Mouse (Mus musculus): Measurements from ENCODE around the gene Igfbpl1.

Gene Igfbpl1

DNA sequence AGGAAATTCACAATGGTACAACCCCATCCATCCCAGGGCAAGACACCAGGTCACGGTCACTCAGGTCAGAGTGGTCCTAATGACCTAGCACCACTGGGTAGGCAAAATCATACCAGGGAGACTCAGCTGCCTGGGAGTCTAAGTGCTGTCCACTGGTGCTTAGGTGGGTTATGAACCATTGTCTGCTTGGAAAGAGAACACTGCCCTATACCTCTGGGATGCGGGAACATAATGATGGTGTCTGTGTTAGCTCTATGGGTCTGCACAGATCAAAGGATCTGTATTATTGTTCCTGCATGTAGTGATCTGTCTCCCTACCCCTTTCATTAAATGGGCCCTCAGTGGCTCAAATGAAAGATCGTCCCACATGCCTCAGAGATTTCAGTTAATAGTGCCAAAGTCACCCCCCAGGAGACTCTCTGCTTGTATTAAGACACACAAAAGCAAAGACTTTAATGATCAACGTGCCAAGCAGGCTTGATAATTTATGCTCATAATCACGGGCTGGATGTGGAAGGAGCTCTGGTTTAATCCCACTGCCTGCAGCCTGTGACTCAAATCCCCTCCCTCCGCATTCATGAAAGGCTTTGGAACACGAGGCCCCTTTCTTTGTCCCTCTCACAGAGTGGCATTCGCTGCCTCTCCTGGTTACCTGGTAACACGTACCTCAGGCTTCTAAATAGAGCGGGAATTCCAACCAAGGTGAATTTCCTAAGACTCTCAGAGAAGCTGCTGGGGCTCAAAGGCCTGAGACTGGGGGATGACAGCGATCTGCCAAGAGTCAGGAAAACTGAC lies 3.7 kb downstream of the Igfbpl1 start:
- DNase-seq (ENCODE audit: low spot score), result peak; percentile 66

DNA sequence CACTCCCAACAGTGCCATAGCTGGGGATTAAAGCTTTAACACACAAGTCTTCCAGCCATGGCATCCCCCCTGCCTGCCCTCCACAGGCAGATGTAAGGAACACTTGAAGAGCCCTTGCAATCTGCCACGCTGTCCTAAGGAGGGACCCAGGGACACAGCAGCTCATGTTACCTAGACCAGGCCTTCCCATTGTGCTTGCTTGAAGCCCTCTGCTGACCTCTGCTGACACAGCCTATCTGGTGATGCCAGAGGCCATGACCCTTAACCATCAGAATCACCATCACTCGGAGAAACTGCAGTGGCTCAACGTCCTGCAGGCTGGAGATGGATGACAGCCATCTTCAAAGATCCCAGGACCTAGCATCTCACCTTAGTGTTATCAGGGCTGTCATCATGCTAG lies 4.7 kb downstream of the Igfbpl1 start:
- DNase-seq (ENCODE audit: low spot score), result peak; percentile 68

DNA sequence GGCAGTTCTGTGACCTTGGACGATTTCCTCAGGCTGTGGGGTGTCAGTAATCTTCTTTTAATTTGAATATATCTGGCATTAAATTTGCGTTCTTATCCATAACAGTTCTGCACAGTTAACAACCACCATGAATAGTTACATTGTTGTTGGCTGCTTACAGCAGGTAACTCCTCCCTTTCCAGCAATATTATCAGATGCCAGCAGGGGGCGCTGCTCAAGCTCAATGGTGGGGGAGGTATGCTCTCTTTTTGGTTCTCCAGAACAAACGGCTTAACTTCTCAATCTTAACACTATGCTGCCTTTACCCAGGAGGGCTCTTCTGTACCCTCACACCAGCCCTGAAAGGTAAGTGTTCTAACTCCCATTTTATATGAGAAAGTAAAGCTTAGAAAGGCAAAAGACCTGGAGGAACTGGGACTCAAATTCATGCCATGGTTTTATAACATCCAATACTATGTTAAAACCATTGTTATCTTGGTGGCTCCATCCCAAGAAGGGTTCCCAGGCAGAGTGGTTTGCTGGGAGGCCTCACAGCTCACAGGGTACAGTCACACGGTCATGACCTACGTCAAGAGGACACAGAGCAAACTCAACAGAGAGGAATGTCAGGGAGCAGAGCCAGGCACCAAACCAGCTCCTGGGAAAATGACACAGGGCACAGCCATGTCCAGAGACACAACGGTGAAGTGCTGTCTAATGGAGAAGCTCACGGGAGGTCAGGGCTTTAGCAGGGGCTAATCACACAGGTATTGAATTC lies 6.5 kb downstream of the Igfbpl1 start:
- DNase-seq (ENCODE audit: low spot score), result peak; percentile 75

DNA sequence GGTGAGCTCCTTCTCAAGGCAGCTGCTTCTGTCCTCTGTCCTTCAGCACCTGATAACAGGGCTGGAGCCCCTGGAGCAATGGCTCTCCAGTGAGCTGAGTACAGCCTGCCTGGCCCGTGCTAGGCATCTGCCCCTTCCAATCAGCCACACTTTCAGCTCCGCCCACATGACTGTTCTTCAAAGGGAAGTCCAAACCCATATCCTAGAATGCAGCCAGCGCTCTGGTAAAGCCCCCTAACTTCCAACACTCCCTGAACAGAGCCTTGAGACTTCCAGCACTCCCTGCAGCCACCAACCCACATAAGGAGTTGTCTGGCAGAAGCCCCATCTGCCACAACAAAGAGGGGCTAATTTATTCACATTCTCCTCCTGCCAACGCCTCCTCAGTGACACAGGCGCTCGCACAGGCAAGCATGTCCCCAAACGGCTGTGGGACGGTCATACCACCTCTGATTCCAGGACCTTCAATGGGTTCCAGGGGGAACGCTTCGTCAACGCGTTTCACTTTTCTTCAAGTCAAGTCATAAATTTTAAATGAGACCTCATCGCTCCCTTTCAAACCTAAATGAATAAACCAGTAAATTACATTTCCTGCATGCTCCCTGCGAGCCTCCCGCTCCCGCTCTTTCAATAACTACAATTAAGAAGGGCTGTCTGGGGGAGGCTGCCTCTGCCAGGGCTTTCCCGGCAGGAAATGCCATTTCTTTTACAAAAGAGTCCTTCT lies 7.4 kb downstream of the Igfbpl1 start:
- DNase-seq (ENCODE audit: low spot score), result peak; percentile 86

DNA sequence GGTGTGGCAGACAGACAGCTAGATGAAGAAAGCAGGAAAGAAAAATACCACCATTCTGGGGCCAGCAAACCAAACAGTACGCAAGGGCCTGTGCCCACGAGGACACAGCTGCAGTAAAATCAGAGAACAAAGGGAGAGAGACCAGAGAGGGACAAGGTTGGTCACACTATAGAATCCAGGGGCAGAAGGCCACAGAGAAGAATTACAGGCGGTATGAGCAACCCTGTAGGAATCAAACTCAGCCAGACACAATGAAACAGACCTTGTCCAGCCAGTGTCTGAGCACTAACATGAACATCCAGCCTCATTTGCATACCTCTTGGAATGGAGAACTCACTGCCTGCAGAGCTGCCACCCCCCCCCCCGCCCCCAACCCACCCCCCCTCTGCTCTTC lies 7.9 kb downstream of the Igfbpl1 start:
- no peak for DNase-seq (ENCODE audit: low spot score)

DNA sequence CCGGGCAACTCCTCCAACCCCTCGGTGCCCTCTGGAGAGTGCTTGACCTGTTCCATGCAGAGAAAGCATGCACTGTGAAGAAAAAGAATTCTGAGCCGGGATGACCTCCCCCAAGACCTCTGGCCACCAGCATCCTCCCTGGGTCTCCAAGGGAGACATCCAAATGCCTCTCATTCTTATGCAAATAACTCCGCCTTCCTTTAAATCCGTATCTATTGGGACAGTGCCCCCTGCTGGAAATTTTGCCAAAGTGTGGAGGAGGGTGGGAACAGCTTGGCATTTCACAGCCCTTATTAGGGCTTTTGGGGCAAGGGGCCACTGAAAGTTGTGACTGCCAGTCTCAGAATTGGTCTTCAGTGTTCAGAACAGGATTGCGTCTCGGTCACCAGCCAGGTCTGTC lies 11.2 kb downstream of the Igfbpl1 start:
- DNase-seq (ENCODE audit: low spot score), result peak; percentile 77

DNA sequence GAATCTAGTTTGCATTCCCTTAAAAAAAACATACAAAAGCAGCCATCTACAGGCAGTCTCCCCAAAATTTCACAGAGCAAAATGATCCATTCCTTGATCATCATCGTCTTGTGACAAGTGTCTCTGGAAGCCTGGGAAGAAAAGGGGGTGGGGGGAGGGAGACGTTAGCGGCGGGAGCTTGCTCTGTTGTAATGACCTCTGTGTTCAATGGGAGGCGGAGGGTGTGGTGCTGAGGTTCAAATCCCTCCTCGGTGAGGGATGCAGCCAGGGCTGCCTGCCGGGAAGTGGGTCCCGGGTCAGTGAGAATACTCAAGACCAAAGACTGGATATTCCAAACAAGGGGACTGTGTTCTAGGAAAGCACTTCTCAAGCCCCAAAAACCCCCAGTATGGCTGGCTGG lies 15.5 kb downstream of the Igfbpl1 start:
- DNase-seq (ENCODE audit: low spot score), result no peak

DNA sequence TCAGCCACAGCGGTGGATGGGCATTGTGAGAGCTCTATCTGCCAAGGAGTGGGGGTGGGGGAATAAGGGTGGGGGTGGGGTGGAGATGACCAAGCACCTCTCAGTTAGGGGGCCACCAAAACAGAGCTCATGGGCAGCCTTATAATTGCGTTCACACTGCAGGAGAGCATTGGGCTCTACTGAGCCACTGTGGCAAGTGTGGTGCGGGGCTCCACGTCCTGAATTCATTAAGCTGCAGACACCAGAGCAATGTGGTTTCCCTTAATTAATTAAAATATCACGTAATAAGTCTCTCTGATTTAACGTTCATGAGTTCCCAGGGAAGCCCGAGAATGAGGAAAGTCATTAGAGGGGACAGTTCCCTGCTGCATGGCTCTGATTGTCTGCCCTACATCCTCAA lies 18.7 kb downstream of the Igfbpl1 start:
- no peak for DNase-seq (ENCODE audit: low spot score)

DNA sequence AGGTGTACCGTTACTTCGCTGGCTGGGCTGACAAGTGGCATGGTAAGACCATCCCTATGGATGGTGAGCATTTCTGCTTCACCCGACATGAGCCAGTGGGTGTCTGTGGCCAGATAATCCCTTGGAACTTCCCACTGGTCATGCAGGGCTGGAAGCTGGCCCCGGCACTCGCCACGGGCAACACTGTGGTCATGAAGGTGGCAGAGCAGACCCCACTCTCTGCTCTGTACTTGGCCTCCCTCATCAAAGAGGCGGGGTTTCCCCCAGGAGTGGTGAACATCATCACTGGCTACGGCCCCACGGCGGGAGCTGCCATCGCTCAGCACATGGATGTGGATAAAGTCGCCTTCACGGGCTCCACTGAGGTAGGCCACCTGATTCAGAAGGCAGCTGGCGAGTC lies 23.8 kb downstream of the Igfbpl1 start:
- no peak for DNase-seq (ENCODE audit: low spot score)

DNA sequence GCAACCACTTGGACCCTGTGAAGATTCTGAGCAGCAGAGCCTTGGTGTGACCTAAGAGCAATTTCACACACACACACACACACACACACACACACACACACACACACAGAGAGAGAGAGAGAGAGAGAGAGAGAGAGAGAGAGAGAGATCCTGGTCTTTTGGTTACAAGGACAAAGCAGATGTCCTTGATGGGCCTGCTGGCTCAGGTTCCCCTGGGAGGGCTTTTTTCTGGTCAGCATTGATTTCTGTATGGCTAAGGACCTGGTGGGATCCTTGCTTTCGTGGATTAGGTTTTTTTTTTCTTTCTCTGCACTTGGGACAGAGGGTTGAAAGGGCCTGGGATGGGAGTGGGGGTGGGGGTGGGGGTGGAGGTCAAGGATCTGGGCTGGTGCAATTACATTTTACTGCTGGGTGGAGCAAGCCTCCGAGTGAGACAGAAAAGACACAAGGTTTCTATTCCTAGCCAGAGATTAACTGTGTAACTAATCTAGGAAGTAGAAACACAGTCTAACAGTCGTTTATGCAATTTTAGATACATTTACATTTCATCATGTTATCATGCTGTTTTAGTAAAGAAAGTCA lies 26.7 kb downstream of the Igfbpl1 start:
- DNase-seq (ENCODE audit: low spot score), result no peak

DNA sequence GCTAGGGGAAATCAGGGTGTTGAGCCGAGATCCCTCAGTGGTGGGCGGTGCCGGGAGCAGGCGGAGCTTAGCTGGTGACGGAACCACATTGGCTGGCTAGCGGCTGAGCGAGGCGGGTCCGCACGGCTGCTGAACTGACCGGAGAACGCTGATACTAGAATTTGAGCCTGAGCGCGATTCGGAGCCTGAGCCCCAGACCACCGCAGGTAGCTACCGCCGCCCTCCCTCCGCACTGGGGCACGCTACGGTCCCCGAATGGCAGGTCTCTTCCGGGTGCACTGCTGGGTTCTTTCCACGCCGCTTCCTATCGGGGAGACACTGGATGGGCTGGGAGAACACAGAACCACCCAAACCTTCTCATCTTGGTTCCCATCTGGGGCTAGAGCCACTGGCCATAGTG lies 27.8 kb downstream of the Igfbpl1 start, which contains the start of gene Aldh1b1:
Aldh1b1 (plus strand) TSS at position 59 of the 400 bp plus-strand sequence.
- peak; percentile 94 for DNase-seq (ENCODE audit: low spot score)

DNA sequence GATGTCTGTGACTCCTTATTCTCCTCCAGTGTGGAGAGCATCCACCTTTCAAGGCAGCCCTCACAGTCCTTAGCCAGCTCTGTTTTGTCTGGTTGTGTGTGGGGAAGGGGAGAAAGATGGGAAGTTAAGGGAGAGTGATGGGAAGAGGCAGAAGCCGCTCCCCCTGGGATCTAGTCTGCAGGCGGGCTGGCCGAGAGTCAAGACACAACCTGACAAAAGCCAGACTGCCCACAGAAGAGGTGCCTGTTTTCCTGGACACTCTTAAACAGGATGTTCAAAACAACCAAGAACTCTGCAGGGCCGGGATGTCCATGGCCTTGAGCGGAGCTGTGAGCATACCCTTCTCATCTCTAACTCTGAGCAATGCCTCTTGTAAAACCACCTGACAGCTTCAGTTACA lies 30.0 kb downstream of the Igfbpl1 start:
- DNase-seq (ENCODE audit: low spot score), result no peak

DNA sequence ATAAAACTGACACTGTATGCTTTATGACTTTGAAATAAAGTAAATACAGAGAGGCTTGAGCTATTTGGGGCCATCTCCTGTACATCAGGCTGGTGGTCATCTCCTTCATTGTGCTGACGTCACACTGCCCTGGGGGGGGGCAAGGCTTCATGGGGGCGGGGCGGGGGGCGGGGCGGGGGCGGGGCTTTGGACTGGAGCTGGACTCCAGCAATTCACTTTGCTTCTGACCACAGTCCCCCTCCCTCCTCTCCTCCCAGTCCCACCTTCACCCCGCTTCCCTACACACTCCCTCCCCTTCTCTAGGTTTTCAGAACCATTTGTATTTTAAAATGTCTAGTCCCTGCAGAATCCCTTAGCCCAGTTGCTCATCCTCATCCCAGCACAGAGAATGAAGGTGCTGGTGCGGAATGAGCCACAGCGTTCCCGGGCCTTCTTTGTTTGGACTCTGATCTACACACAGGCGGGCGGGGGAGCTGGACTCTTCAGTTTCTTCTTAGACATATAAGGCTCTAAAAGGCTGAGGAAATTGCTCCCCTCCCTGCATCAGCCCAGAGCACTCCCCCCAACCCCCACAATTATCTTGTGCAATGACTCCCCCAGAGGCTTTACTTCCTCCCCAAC lies 31.4 kb downstream of the Igfbpl1 start:
- DNase-seq (ENCODE audit: low spot score), result peak; percentile 45

DNA sequence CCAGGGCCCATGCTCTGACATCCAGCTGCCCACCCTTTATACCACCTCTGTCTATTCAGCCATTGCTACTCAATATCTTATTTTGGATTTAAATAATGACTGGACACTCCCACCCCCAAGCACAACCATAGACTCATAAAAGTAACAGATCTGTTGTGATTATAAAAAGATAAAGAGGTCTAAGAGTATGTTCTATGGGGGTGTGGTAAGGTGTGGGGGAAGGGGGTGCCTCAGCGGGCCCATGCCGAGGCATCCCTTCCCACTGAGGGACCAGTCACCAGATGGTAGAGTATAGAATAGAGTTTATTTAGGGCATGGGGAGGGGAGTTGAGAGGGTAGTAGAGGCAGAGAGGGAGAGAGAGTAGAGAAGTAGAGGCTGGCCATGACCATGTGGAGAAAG lies 36.7 kb downstream of the Igfbpl1 start:
- no peak for DNase-seq (ENCODE audit: low spot score)

DNA sequence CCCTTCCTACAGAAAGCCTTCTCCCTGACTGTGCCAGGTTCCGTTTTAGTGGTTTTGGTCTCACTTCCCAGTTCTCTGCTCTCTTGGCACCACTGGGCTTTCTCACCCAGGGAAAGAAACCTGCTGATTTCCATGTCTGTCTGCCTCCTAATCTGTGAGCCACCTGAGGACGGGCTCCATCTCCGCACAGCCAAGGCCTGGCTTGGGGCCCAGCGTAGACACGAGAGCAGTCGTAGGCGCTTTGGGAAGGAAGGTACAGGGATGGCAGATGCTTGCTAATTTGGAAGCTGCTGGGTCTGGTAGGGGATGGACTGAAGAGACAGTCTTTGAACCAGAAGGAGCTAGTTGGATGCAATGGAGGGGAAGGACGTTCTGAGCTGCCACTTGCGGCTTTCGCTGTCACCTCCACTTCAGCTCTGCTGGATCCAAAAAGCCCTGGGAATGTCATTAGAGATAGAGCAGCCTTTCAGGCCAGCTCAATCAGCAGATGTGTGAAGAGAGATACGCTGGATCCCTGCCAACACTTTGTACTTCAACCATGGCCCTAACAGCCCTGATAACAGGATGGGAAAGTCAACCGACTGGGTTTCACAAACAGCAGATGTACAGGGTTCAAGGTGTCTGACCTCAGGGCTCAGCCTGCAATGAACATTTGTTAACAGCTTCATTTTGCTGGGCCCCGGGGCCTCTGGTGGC lies 37.3 kb downstream of the Igfbpl1 start:
- no peak for DNase-seq (ENCODE audit: low spot score)

DNA sequence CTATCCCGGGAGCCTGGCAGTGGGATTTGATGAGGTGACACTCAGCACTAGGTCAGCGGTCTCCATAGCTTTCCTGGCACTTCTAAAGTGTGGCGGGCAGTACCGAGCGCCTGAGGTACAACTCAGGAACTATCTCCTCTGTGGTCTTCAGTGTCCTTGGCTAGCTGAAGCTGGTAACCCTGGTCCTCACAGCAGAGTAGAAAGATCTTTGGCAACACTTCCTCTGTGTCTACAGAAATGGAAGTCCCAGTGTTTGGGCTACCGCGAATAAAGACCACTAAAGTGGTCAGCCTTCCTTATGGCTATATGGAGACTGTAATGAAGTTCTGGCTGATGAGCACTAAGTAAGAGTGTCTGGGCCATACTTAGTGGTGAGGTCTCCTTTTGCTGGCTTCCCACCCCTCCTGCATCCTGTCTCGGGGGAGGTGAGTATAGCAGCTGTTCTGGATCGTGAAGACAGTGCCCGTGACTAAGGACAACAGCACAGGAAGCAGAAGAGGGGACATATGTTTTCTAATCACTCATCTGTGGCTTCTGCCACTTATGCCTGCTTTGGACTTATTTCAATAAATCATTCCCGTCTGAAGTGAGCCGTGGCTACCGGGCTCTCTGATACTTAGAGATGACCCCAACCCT lies 38.2 kb downstream of the Igfbpl1 start:
- DNase-seq (ENCODE audit: low spot score), result no peak

DNA sequence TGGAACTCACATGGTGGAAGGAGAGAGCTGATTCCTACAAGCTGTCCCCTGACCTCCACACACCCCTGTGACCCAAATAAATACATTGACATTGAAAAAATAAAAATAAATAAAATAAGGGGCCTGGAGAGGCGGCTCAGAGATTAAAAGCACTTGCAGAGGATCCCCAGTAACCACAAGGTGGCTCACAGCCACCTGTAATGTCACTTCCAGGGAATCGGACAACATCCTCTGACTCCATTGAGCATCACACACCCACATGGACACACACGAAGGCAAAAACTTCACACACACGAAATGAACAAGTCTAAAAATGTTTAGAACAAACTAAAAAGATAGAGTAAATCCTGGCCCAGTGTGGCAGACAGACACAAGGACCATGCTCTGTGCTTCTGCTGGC lies 40.0 kb downstream of the Igfbpl1 start:
- DNase-seq (ENCODE audit: low spot score), result no peak

DNA sequence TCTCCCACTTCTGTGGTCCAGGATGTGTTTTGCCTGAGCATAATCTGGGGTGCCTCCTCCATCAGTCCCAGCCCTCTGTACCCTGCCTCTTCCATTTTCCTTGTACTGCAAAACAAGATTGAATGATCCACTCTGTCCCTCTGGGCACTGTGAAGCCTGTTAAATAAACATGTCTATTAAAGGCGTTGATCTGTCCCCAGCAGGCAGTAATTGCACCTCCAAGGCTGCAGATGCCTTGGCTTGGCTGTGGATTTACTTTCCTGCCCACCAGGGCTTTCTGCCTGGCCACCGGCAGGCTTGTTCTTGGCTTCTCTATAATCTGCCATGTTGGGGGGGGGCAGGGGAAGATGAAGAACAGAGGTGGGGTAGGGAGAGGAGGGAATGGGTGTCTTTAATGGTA lies 40.8 kb downstream of the Igfbpl1 start:
- no peak for DNase-seq (ENCODE audit: low spot score)

DNA sequence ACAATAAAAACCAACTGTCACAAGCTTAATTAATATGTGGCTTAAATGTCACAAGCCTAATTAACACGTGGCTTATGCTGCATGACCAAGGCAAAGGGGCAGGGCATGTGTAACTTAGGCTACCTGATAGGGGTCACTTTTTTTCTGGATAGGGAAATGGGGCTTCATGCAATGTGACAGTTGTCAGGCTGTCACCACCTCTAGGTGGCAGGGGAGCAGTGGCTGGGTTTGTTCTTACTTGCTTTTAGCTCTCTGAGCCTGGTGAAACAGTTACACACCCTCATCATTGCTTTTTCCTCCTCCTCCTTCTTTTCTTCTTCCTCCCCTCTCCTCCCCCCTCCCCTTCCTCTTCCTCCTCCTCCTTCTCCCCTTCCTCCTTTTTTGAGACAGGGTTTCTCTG lies 43.1 kb downstream of the Igfbpl1 start:
- no peak for DNase-seq (ENCODE audit: low spot score)

DNA sequence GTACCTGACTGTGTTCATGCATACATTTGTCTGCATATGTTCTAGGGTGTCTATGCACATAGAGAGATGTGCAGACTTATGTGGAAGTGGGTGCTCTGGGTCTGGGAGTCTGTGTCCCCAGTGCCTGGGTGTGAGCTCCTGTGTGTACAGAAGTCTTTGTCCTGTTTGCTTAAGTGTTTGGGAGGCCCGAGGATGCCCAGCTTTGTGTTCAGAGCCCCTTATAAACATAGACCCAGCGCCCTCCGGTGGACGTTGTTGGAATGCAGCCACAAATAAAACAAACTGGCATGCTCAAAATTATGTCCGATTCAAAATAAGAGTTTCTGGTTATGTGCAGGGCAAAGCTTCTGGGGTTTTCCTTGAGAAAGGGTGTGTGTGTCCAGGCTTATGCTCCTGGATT lies 55.1 kb downstream of the Igfbpl1 start:
- DNase-seq (ENCODE audit: low spot score), result peak; percentile 89

DNA sequence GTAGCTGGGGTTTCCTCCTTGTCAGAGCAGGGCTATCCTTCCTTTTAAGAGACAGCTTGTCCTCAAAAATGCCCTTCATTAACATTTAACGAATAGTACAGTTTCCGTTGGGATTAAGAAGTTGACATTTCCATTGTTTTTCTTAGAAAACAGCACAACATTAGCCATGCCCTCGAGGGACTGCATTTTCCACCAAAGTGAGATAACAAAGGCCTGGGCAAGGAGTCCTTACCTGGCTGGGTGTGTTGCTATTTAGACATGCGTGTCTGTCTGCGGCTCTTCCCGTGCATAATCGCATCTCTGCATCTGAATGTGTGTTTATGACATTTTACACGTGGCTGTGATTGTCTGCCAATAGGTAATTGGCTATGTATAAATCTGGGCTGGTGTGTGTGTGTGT lies 55.5 kb downstream of the Igfbpl1 start:
- DNase-seq (ENCODE audit: low spot score), result no peak
